Mouse (Mus musculus): ENCODE data around the gene Rpl11.

DNA sequence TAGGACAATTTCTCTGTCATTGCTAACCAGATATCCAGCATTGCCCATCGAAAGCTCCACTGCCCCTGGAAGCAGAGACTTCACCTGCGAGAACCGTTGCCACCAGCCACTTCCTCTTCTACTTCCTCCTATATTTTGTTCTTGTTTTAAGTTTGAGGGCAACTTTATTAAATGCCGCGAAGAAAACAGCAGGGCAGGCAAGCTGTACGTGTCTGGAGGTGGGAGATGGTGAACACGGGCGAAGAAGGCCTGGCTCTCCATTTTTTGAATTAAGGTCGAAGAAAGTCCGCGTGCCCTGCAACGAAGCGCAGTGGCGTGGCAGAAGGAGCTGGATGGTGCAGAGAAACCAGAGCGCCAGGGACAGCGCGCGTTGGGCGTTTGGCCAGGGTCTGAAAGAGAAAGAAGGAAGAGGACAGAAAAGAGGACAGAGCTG lies 25.1 kb downstream of the Rpl11 start:
- TF ChIP-seq CTCF (IDR thresholded peaks at IDR 0.05; ENCODE audit: borderline replicate concordance, control insufficient read depth, extremely low read depth, insufficient read depth, low read length, poor library complexity) (no peak), POLR2A (IDR thresholded peaks at IDR 0.05; ENCODE audit: control insufficient read depth, extremely low read depth, insufficient read depth, low read length, poor library complexity) (no peak)
